Mouse (Mus musculus) embryonic fibroblast, embryonic 13.5 days (primary cell): ENCODE results near the gene Ip6k1.

Experiments
- CTCF ChIP-seq: IDR thresholded peaks from 2 replicates; pipeline ENCODE4 v1.5.1; 2011; ENCODE audit warnings: mild to moderate bottlenecking, control low read depth, low read length, moderate library complexity, borderline replicate concordance; ENCODE audit not compliant: insufficient read depth
- POLR2A ChIP-seq: IDR thresholded peaks from 2 replicates; pipeline ENCODE4 v1.6.1; 2011; ENCODE audit warnings: low read depth, mild to moderate bottlenecking, control low read depth, low read length, moderate library complexity

GRCm38 (mm10) chr9:108048566-108048955 is 46.3 kb downstream of the Ip6k1 start:
- TF ChIP-seq CTCF (no peak), POLR2A (no peak)
